Mouse (Mus musculus): ENCODE results near the gene Myadml2. TPM values are rescaled to one million over a fixed set of nuclear protein-coding genes. Genes with fewer than 3 reads are reported as not detected.

Myadml2 gene
- total and polyA plus RNA-seq, 3 experiments = 0.68 TPM; not detected in 2

DNA sequence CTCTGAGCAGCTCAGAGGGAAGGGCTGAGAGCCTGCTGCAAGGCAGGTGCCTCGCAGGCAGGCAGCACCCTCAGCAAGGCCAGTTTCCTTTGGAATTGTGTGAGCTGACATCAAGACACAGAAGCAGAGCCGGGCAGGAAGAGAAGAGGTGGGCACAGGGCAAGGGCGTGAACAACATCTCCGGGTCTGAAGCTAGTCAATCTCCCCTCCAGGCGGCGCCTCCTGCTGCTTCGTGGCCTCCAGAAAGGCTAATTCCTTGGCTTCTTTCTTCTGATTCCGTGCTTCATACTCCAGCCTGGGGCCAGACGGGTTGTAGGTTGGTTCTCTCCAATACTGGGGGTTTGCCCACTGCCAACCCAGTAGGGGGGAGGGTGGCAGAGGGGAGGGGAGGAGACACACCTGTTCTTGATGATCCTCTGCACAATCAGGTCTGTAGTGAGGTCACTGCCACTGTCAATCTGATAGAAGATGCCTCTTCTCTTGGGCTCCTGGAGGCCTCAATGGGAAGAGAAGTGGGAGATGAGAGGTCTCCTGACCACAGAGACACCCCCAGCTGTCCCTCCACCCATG, 37.4 kb downstream of the Myadml2 start:
- no peak for TF ChIP-seq ZNF384 (IDR thresholded peaks at IDR 0.05; ENCODE audit: low read depth, low read length)
- TF ChIP-seq RAD21 (IDR thresholded peaks at IDR 0.05; ENCODE audit: low read depth, low read length) = no peak
- no peak overlapping the region for H3K4me3 ChIP-seq (replicated peaks in 1 of 3; ENCODE audit: low read depth in 2 of 3, low read length in 2 of 3, poor library complexity in 1 of 3)
- peaks cover 4% of the 10 kb centered on the region for H3K79me2 ChIP-seq (replicated peaks; ENCODE audit: control insufficient read depth, extremely low read depth, insufficient read depth, poor library complexity, severe bottlenecking)
- in situ Hi-C loops (cut with MboI; ENCODE audit: low pct_ligation_motif_present, low pct_unique_long_range_greater_than_20kb, low sequenced_read_pairs) (no loop called here), dilution Hi-C loops (cut with MboI; ENCODE audit: extremely low pct_ligation_motif_present, extremely low pct_unique_long_range_greater_than_20kb, low sequenced_read_pairs) (no loop called here)
- peaks cover 74 to 96% of the 10 kb centered on the region in 2 experiments for H3K36me3 ChIP-seq (replicated peaks in 1 of 2; ENCODE audit: control insufficient read depth in 1 of 2, insufficient read depth in 1 of 2, low read length in 1 of 2)
- no peak overlapping the region for H3K27ac ChIP-seq (ENCODE audit: insufficient read depth, low read depth)
- no peaks in the 10 kb centered on the region for H3K27me3 ChIP-seq (replicated peaks)
- H3K4me1 ChIP-seq (ENCODE audit: control insufficient read depth in 1 of 2, insufficient read depth in 2 of 2) = peaks cover 0 to 20% of the 10 kb centered on the region in 2 experiments; a peak in 3 of 4 replicates
- DNase-seq (ENCODE audit: extremely low read depth) = no peak
- no peak overlapping the region for H3K9ac ChIP-seq (ENCODE audit: insufficient read depth, low read depth)
- H3K4me2 ChIP-seq (ENCODE audit: insufficient read depth, low read depth, poor library complexity, severe bottlenecking) = no peak overlapping the region
- H3K9me3 ChIP-seq (replicated peaks; ENCODE audit: low read length) = no peaks in the 10 kb centered on the region

DNA sequence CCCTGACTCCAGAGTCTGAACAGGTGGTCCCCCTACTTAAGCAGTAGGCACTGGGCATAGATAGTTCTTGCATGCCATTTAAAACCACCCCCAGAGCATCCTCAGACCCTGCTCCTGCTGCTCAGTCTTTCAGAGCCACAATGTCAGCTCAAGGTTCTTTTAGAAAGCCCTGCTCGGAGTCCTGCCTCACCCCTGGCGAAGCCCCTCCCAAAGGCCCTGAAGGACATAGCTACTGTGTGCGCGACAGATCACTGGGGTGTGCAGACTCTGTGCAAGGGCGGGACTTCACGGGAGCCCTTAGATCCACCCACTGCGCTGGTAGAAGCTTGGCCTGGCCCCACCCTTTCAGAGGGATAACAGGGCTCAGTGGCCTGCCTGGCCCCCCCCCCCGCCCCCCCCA, 38.7 kb downstream of the Myadml2 start:
- H3K4me3 ChIP-seq (replicated peaks in 1 of 3; ENCODE audit: low read depth in 2 of 3, low read length in 2 of 3, poor library complexity in 1 of 3) = no peak overlapping the region
- peaks cover 81 to 99% of the 10 kb centered on the region in 2 experiments for H3K36me3 ChIP-seq (replicated peaks in 1 of 2; ENCODE audit: control insufficient read depth in 1 of 2, insufficient read depth in 1 of 2, low read length in 1 of 2)
- no peaks in the 10 kb centered on the region for H3K27me3 ChIP-seq (replicated peaks)
- no peak overlapping the region for H3K9ac ChIP-seq (ENCODE audit: insufficient read depth, low read depth)
- TF ChIP-seq JUND (conservative IDR thresholded peaks at IDR 0.05; ENCODE audit: low read depth, low read length) = no peak
- TF ChIP-seq POLR2AphosphoS2 (IDR thresholded peaks at IDR 0.05; ENCODE audit: low read depth, low read length) = 0 out of 2 replicates have a peak, but pooled peaks have one; percentile 14
- H3K4me1 ChIP-seq (ENCODE audit: control insufficient read depth in 1 of 2, insufficient read depth in 2 of 2) = peaks cover 0 to 10% of the 10 kb centered on the region in 2 experiments; a peak in 2 of 4 replicates
- no peak overlapping the region for H3K4me2 ChIP-seq (ENCODE audit: insufficient read depth, low read depth, poor library complexity, severe bottlenecking)
- no peak overlapping the region for H3K27ac ChIP-seq (ENCODE audit: insufficient read depth, low read depth)
- DNase-seq (ENCODE audit: extremely low read depth) = no peak
- no peaks in the 10 kb centered on the region for H3K9me3 ChIP-seq (replicated peaks; ENCODE audit: low read length)
- dilution Hi-C loops (cut with MboI; ENCODE audit: extremely low pct_ligation_motif_present, extremely low pct_unique_long_range_greater_than_20kb, low sequenced_read_pairs) = no loop called here
- H3K79me2 ChIP-seq (replicated peaks; ENCODE audit: control insufficient read depth, extremely low read depth, insufficient read depth, poor library complexity, severe bottlenecking) = no peaks in the 10 kb centered on the region
- in situ Hi-C loops (cut with MboI; ENCODE audit: low pct_ligation_motif_present, low pct_unique_long_range_greater_than_20kb, low sequenced_read_pairs) = no loop called here

DNA sequence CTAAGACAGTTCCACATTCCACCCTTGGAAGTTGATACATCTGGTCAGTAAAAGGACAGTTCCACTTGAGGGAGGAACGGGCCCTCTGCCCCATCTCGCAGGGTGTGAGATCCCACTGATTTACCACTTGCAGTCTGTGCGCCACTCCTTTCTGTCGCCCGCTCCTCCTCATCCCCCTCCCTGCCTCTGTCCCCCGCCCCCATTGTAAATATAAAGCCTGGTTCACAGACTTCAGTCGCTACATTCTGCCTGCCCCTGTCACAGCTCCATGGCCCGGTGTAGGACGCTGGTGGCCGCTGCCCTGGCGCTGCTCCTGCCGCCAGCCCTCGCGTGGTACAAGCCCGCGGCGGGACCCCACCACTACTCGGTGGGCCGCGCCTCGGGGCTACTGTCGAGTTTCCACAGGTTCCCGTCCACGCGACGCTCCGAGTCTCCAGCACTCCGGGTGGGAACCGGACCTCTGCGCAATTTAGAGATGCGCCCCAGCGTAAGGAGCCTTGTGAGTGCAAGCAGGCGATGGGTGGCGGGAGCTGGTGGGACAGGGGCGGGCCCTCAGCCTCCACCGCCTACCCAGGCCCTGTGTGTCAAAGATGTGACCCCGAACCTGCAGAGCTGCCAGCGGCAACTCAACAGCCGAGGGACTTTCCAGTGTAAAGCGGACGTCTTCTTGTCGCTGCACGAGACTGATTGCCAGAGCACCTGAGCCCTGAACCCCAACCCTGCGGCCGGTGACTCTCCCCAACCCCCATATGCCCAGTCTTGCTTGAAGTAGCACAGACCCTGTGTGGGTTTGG, 39.5 kb downstream of the Myadml2 start, which contains the start of gene Npb:
Npb (plus strand) TSS at position 237 of the 794 bp plus-strand sequence.
- Histone ChIP-seq H3K27ac (ENCODE audit: insufficient read depth, low read depth) (no peak within 1 kb of the TSS), H3K4me1 (ENCODE audit: control insufficient read depth in 1 of 2, insufficient read depth in 2 of 2) (peaks cover 0 to 6% of the 10 kb centered on the region in 2 experiments; a peak in 2 of 4 replicates), H3K9me3 (replicated peaks; ENCODE audit: low read length) (no peaks in the 10 kb centered on the region), H3K4me3 (replicated peaks in 1 of 3; ENCODE audit: low read depth in 2 of 3, low read length in 2 of 3, poor library complexity in 1 of 3) (no peak within 1 kb of the TSS), H3K79me2 (replicated peaks; ENCODE audit: control insufficient read depth, extremely low read depth, insufficient read depth, poor library complexity, severe bottlenecking) (no peaks in the 10 kb centered on the region), H3K27me3 (replicated peaks) (no peaks in the 10 kb centered on the region), H3K9ac (ENCODE audit: insufficient read depth, low read depth) (no peak within 1 kb of the TSS), H3K36me3 (replicated peaks in 1 of 2; ENCODE audit: control insufficient read depth in 1 of 2, insufficient read depth in 1 of 2, low read length in 1 of 2) (peaks cover 74 to 99% of the 10 kb centered on the region in 2 experiments), H3K4me2 (ENCODE audit: insufficient read depth, low read depth, poor library complexity, severe bottlenecking) (no peak within 1 kb of the TSS)
- DNase-seq (ENCODE audit: extremely low read depth) = no peak
- no peak for TF ChIP-seq USF2 (conservative IDR thresholded peaks at IDR 0.05; ENCODE audit: low read depth, low read length)
- 0 out of 2 replicates have a peak, but pooled peaks have one; percentile 63 for TF ChIP-seq POLR2AphosphoS2 (IDR thresholded peaks at IDR 0.05; ENCODE audit: low read depth, low read length)
- in situ Hi-C loops (cut with MboI; ENCODE audit: low pct_ligation_motif_present, low pct_unique_long_range_greater_than_20kb, low sequenced_read_pairs) = no loop called here
- dilution Hi-C loops (cut with MboI; ENCODE audit: extremely low pct_ligation_motif_present, extremely low pct_unique_long_range_greater_than_20kb, low sequenced_read_pairs) = no loop called here
